Mouse (Mus musculus) stomach, embryonic 14.5 days (tissue): ENCODE results near the gene Hoxc11. TPM values are rescaled to one million over a fixed set of nuclear protein-coding genes. Genes with fewer than 3 reads are reported as not detected.

ENCODE experiments used
- ATAC-seq: fragments of 200-750 bp; cut with Nextera tagmentation; 2 replicates; pipeline ENCODE4 v1.8.0; 2017; ENCODE audit warnings: low read depth, moderate TSS enrichment; ENCODE audit not compliant: insufficient number of reproducible peaks, insufficient read depth, low FRiP score
- H3K27ac ChIP-seq: fragments of 300-500 bp; sonication (generic); 2 replicates; pipeline ENCODE4 v1.5.1; 2014; ENCODE audit warnings: mild to moderate bottlenecking, low read length, moderate library complexity, mixed read lengths
- H3K27me3 ChIP-seq: fragments of 300-500 bp; sonication (generic); 2 replicates; pipeline ENCODE4 v1.6.1; 2014; ENCODE audit warnings: low read length, control low read depth, mixed read lengths; ENCODE audit not compliant: control insufficient read depth, insufficient read depth
- H3K36me3 ChIP-seq: fragments of 300-500 bp; sonication (generic); 2 replicates; pipeline ENCODE4 v1.6.1; 2014; ENCODE audit warnings: mild to moderate bottlenecking, control low read depth, low read length, moderate library complexity, mixed read lengths; ENCODE audit not compliant: control insufficient read depth, insufficient read depth
- H3K4me1 ChIP-seq: fragments of 300-500 bp; sonication (generic); 2 replicates; pipeline ENCODE4 v1.6.1; 2014; ENCODE audit warnings: low read length, control low read depth, mixed read lengths; ENCODE audit not compliant: control insufficient read depth, insufficient read depth
- H3K4me2 ChIP-seq: fragments of 300-500 bp; sonication (generic); replicated peaks from 2 replicates; pipeline ENCODE4 v1.6.1; 2014; ENCODE audit warnings: low read depth, low read length, control low read depth
- H3K4me3 ChIP-seq: fragments of 300-500 bp; sonication (generic); 2 replicates; pipeline ENCODE4 v1.5.1; 2014; ENCODE audit warnings: low read depth, low read length, control low read depth
- H3K9ac ChIP-seq: fragments of 300-500 bp; sonication (generic); replicated peaks from 2 replicates; pipeline ENCODE4 v1.6.1; 2014; ENCODE audit warnings: low read depth, mild to moderate bottlenecking, control low read depth, low read length, moderate library complexity, mixed read lengths
- H3K9me3 ChIP-seq: fragments of 300-500 bp; sonication (generic); 2 replicates; pipeline ENCODE4 v1.6.1; 2016; ENCODE audit warnings: low read depth, low read length, control low read depth; ENCODE audit not compliant: control insufficient read depth
- WGBS: fragments of 180-500 bp; shearing (Covaris S2); extraction: QIAGEN DNeasy Blood & Tissue Kit; methylation state at CpG from one replicate; pipeline ENCODE4 v1.1.7; 2014; 5-methylcytosine and 5-hydroxymethylcytosine counted together
- polyA plus RNA-seq: library from polyadenylated mRNA; unstranded; fragments of >200 nt; fragmentation: Nextera tagmentation; extraction: Ambion mirVana; gene quantifications from 2 replicates; pipeline ENCODE4 v1.2.1, GENCODE M21; 2014

The Hoxc11 gene
- polyA plus RNA-seq, result not detected in 2 replicates

GRCm38 (mm10) chr15:102954192-102955006, at the start of gene Hoxc11:
TSS of gene Hoxc11 (plus strand) at chr15:102954427.
- no peaks in the 10 kb centered on the region for H3K36me3 ChIP-seq
- H3K4me1 ChIP-seq, result no peaks in the 10 kb centered on the region
- H3K27me3 ChIP-seq, result peaks cover 69% of the 10 kb centered on the region
- no peak within 1 kb of the TSS for H3K27ac ChIP-seq
- H3K9ac ChIP-seq, result no peak within 1 kb of the TSS
- ATAC-seq, result no peak
- H3K4me3 ChIP-seq, result no peak within 1 kb of the TSS
- H3K4me2 ChIP-seq, result no peak within 1 kb of the TSS
- H3K9me3 ChIP-seq, result no peaks in the 10 kb centered on the region
- under 1% methylated on average over 57 of the region's 57 CpGs for WGBS

GRCm38 (mm10) chr15:102904946-102905345, 49.3 kb upstream of the Hoxc11 start:
- no peak for ATAC-seq
- Histone ChIP-seq H3K4me2 (no peak overlapping the region), H3K4me3 (no peak overlapping the region), H3K27ac (no peak overlapping the region), H3K9ac (no peak overlapping the region), H3K9me3 (no peaks in the 10 kb centered on the region), H3K36me3 (no peaks in the 10 kb centered on the region), H3K4me1 (no peaks in the 10 kb centered on the region), H3K27me3 (peaks cover 46% of the 10 kb centered on the region)
- WGBS, result 41% methylated on average over 1 of the region's 1 CpGs

DNA sequence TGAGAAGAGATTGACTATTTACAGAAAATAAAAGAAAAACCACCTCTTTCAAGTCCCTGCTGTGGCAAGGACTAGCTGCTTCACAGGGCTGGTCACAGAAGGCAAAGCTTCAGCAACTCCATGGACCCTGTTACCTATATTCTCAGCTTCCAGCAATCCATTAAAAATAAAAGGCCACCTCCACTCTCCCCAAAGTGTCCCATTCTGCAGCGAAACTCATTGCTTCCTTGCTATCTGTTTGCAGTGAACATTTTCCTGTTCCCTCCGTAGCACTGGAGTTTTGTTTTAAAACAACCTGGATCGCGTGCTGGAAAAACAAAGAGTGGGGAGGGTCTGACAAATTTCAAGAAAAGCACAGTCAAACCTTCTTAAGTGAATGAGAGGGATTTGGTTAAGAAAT, 44.7 kb upstream of the Hoxc11 start:
- Histone ChIP-seq H3K27me3 (peaks cover 74% of the 10 kb centered on the region), H3K27ac (no peak overlapping the region), H3K9ac (no peak overlapping the region), H3K4me1 (no peaks in the 10 kb centered on the region), H3K4me3 (no peak overlapping the region), H3K4me2 (no peak overlapping the region), H3K9me3 (no peaks in the 10 kb centered on the region), H3K36me3 (no peaks in the 10 kb centered on the region)
- under 1% methylated on average over 4 of the region's 4 CpGs for WGBS
- ATAC-seq, result no peak

GRCm38 (mm10) chr15:102910038-102910437, 44.2 kb upstream of the Hoxc11 start:
- Histone ChIP-seq H3K4me1 (no peaks in the 10 kb centered on the region), H3K4me2 (no peak overlapping the region), H3K27me3 (peaks cover 74% of the 10 kb centered on the region), H3K9me3 (no peaks in the 10 kb centered on the region), H3K4me3 (no peak overlapping the region), H3K27ac (no peak overlapping the region), H3K36me3 (no peaks in the 10 kb centered on the region), H3K9ac (no peak overlapping the region)
- under 1% methylated on average over 18 of the region's 18 CpGs for WGBS
- no peak for ATAC-seq

GRCm38 (mm10) chr15:102910496-102911095, 43.6 kb upstream of the Hoxc11 start:
- 2% methylated on average over 22 of the region's 22 CpGs for WGBS
- peaks cover 76% of the 10 kb centered on the region for H3K27me3 ChIP-seq
- no peak for ATAC-seq

DNA sequence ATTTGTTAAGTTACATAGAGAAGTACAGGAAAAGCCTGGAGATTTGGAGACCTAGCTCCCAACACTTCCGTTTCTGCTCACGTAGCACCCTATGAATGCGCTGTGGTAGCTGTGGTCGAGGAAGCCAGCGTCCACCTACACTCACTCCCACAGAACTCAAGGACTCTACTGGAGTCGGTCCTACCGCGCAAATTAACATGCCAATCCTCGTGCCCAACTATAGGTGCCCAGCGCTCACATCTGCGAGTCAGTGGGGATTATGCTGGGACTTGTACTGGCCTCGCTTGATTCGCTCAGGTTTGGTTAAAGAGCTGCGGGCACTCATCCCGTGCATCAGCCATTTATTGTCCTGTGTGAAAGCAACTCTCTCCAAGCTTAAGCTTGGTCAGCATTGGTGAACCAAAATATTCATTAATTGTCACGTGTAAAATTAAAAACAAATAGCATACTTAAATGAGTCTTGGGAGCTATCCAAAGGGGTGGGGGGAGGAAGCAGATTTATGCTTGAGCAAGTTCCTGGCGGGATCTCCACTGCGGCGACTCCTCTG, 41.1 kb upstream of the Hoxc11 start:
- Histone ChIP-seq H3K4me1 (no peaks in the 10 kb centered on the region), H3K4me3 (no peak overlapping the region), H3K27ac (no peak overlapping the region), H3K9ac (no peak overlapping the region), H3K4me2 (no peak overlapping the region), H3K36me3 (no peaks in the 10 kb centered on the region), H3K27me3 (peaks cover 83% of the 10 kb centered on the region), H3K9me3 (no peaks in the 10 kb centered on the region)
- no peak for ATAC-seq
- WGBS, result under 1% methylated on average over 19 of the region's 19 CpGs

More at GRCm38 (mm10) chr15:102910496-102911095, 43.6 kb upstream of the Hoxc11 start:
- Histone ChIP-seq H3K4me2 (no peak overlapping the region), H3K9ac (no peak overlapping the region), H3K4me3 (no peak overlapping the region), H3K27ac (no peak overlapping the region), H3K36me3 (no peaks in the 10 kb centered on the region), H3K4me1 (no peaks in the 10 kb centered on the region), H3K9me3 (no peaks in the 10 kb centered on the region)

DNA sequence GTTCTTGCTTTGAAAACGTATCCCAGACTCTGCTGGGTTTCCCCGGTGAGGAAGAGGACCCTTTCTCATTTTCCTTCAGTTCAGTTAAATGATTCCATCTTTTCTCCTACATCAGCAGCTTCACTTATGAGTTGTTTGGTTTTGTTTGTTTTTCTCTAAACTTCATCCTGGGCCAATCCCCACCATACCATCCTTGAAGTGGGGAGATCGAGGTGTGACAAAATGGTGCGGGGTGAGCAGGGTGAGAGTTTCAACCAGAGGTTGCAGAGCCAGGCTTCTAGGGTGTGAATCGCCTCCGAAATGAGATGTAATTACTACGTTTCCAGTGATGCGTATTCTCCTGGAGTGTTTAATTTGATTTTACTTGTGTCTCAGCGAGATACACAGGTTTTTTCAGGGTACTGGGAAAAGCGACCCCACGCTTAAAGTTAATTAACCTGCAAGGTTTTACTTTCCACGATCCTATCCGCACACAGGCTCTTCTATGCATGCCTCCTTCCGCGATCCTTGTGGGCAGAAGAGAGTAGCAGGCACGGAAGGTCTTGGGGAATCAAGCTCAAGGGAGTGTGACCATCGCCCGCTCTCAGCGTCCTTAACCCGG, 36.2 kb upstream of the Hoxc11 start:
- WGBS, result 2% methylated on average over 20 of the region's 20 CpGs
- H3K27me3 ChIP-seq, result peaks cover 86% of the 10 kb centered on the region
- no peaks in the 10 kb centered on the region for H3K9me3 ChIP-seq
- no peak overlapping the region for H3K4me2 ChIP-seq
- no peak overlapping the region for H3K9ac ChIP-seq
- H3K36me3 ChIP-seq, result no peaks in the 10 kb centered on the region
- no peak for ATAC-seq
- H3K4me1 ChIP-seq, result 0 out of 2 replicates have a peak, but pooled peaks cover 6% of the 10 kb centered on the region
- H3K27ac ChIP-seq, result no peak overlapping the region
- H3K4me3 ChIP-seq, result no peak overlapping the region

DNA sequence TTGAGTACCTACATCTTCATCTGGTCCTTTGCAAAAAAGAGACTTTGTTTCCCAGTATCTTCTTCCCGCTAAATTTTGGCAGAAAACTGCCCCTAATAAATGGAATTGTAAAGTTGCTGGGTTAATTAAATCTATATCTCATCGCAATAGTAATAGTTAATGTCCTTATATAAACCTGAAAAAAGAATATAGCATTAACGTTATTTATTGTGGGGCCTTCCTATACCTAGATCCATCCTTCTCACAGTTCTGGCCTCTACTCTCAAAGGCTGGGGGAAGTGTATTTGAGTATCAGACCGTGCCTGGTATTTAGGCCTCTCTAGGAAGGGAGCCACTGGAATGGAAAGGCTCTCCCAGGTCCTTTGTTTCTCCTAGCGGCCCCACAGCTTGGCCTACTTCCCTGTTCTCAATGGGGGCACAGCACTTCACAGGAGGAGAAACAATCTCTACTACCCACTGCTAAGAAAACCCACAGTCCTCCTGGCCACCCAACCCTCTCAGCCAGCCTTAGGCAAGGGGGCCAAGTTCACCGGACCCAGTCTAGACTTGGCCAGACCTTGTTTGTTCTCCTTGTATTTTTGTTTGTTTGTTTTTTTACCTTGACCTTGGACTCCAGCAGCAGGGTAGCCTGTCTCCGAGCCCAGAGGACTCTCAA, 35.5 kb upstream of the Hoxc11 start:
- Histone ChIP-seq H3K9ac (no peak overlapping the region), H3K27ac (no peak overlapping the region), H3K36me3 (no peaks in the 10 kb centered on the region), H3K9me3 (no peaks in the 10 kb centered on the region), H3K4me2 (no peak overlapping the region), H3K4me3 (no peak overlapping the region), H3K4me1 (0 out of 2 replicates have a peak, but pooled peaks cover 6% of the 10 kb centered on the region), H3K27me3 (peaks cover 87% of the 10 kb centered on the region)
- WGBS, result 2% methylated on average over 7 of the region's 7 CpGs
- ATAC-seq, result no peak
